Mouse (Mus musculus) cerebellum, adult 9-10 months (tissue): ENCODE measurements around the gene Irak4.

Experiments used
- DNase-seq: peaks from one replicate; pipeline ENCODE4 v3.0.0; 2022

The Irak4 gene

GRCm38 (mm10) chr15:94564909-94565308 lies 21.5 kb downstream of the Irak4 start:
- no peak for DNase-seq

- DNase-seq: no peak
Observed at GRCm38 (mm10) chr15:94565854-94566253, 22.4 kb downstream of the Irak4 start.

- no peak for DNase-seq
Observed at GRCm38 (mm10) chr15:94568496-94569182, 25.2 kb downstream of the Irak4 start.

- no peak for DNase-seq
Observed at GRCm38 (mm10) chr15:94571501-94571900, 28.1 kb downstream of the Irak4 start.

DNA sequence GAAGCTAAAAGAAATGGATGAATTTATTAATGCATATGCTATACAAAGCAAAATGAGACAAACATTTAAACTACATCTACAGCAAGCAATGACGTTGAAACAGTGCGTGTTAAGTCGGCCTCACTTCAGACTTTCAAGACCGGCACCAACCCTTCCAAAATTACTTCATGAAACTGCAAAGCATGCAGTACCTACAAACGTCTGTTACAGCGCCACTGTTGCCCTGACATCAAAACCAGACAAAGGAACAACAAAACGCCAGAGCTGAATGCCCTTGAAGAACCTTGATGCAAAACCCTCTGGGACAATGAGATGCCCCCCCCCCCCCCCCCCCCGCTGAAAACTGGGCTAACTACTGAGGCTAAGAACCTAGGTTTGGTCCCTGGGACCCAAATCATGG lies 29.3 kb downstream of the Irak4 start:
- DNase-seq: no peak

- DNase-seq: no peak
Observed at GRCm38 (mm10) chr15:94574566-94575268, 31.3 kb downstream of the Irak4 start.

- no peak for DNase-seq
Observed at GRCm38 (mm10) chr15:94582000-94582593, 38.7 kb downstream of the Irak4 start.

- no peak for DNase-seq
Observed at GRCm38 (mm10) chr15:94583153-94583552, 39.7 kb downstream of the Irak4 start.

GRCm38 (mm10) chr15:94584738-94585137 lies 41.3 kb downstream of the Irak4 start:
- DNase-seq: no peak

DNA sequence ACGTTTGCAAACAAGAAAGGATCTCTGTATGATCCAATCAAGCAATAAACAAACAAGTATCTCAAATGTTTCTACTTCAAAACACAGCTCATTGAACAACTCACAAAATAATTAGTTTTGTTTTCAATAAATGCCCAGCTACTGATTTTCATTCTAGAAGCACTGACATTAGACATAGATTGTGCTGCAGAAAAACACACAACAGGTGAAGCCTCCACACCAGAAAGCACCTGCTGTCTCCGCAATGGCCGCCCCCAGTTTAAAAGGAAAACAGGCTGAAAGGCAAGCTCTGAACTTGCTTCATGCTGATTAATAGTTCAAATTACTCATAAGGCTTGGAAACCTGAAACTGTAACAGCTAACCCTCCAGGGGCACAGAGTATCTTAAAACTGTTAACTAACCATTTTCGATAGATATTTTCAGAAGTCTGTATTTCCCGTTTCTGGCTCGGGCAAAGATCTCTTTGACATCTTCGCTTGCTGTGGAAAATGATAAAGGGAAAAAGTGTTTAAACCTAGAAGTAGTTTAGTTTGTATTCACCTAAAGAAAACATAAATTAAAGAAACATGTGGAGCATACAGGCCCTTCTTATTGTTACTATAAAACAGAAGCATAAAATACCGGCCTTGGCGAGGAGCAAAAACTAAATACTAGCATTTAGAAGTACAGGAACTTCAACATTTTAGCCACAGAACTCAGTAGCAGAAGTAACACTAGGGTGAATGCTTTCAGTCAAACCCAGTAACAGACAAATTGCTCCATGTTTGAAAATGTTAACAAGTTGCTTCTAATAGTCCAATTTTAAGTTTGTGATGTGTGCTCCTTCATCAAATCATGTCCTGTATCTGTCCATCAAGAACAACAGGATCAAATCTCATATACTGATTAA lies 44.6 kb downstream of the Irak4 start:
- no peak for DNase-seq

DNA sequence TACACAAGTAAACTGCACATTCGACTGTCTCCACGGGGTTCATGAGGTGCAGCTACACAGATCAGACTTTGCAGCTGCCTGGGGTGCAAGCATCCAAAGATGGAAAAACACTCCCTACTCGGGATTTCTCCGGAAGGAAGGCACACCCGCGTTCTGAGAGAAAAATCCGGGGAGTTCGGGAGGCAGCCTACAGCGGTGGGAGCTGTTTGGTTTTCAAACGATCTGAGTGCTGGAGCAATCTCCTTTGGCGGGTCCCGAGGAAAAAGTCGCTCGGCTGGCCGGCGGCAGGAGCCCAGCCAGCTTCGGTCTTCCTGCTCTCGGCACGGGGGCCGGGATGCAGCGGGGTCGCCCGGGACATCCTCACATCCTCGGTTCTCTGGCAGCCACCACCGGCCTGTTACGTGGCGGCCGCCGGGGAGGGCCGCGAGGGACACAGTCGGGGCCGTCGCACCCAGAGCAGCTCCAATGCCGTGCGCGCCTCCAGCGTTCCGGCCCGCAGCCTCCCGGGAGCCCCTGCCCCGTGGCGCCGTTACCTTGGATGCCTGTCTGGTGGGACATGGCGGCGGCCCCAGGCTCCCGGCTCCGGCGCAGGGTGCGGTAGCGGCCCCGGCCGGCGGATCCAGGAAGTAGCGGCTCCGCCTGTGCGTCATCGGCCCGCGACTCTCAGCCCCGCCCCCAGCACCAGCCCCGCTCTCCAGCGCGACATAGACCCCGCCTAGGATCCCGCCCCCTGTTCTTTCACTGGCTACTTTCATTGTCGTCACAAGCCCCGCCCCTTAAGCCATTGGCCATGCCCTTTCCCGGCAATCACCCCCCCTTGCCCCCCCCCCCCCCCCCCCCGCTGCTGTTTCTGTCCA lies 46.0 kb downstream of the Irak4 start, which contains the start of gene Twf1:
Twf1 (minus strand) TSS at position 671 of the 857 bp plus-strand sequence.
- peak; percentile 98 for DNase-seq

- no peak for DNase-seq
Observed at GRCm38 (mm10) chr15:94590083-94590482, 46.6 kb downstream of the Irak4 start.

- DNase-seq: no peak
Observed at GRCm38 (mm10) chr15:94591356-94591755, 47.9 kb downstream of the Irak4 start.

DNA sequence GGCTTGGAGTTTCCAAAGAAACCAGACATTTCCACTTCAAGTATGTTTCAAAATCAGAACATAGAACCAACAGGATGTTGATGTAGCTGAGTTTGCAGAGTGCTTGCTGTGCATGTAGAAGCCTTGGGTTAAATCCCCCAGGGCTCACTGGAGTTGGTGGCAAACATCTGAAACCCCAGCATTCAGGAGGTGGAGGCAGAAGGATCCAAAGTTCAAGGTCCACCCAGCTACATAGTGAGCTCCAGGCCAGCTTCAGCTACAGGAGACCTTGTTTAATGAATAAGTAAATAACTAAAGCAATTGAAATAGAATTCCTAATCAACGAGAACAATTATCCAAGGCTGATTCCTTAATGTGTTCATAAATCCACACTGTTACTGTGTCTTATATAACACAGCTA lies 50.1 kb downstream of the Irak4 start:
- no peak for DNase-seq

DNA sequence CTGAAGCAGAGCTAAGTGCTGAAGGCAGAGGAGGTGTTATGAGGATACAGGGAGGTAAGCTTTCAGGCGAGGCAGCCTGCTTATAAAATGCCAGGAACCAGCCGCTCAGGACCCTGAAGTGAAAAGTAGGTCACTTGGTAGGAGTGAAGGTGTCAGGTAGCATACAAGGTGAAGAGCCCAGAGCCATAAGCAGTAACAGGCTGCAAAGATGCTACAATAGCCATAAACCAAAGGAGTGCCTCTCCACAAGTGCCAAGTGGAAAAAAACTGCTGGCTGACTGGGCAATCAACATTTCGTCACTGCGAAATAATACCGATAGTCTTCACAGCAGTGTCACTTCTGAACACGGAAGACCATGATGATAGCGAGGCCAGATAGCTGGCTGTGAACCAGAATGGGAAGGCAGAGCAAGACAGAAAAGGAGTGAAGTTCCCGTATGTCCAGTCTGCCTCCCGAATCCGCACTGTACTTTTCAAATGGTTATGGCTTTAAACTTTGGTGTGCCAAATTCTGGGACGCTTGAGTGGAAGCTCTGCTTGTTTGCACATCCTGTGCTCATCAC lies 56.8 kb downstream of the Irak4 start:
- no peak for DNase-seq

GRCm38 (mm10) chr15:94601339-94601738 lies 57.9 kb downstream of the Irak4 start:
- DNase-seq: peak; percentile 46

GRCm38 (mm10) chr15:94602441-94602840 lies 59.0 kb downstream of the Irak4 start:
- no peak for DNase-seq

DNA sequence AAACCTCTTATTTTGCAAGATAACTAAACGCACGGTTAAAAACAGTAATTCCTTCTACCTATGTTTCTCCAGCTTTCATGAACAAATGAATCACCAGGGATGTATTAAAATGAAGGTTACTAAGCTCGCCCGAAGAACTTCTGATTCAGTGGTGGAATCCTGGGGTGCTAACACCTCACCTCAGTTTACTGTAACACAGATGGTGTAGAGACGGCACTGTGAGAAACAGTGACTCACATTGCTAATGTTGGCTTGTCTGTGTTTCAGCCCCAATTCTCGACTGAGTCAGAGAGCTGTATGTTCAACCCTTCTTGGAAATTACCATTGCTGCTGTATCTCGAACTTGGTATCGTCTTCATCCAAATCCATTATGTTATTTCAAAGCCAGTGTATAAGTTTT lies 64.3 kb downstream of the Irak4 start:
- DNase-seq: no peak

GRCm38 (mm10) chr15:94616036-94616435 lies 72.6 kb downstream of the Irak4 start:
- DNase-seq: no peak

DNA sequence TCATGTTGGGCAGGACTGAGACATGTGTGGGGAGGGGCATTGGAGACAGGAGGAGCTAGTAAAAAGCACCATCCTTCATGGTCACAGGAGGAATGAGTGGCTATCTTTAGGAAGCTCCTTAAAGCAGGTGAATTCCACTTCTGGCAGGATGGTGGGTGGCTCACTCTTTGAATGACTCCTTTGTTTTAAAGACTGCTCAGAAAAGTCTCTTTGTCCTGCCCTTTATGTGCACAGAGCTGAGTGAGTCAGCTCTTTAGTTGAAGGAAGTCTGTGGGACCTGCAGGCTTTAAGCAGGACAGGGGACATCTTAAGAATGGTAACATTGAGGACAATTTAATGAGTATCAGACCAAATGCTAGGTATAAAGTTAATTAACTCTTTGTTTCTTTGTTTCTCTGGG lies 77.5 kb downstream of the Irak4 start:
- no peak for DNase-seq

DNA sequence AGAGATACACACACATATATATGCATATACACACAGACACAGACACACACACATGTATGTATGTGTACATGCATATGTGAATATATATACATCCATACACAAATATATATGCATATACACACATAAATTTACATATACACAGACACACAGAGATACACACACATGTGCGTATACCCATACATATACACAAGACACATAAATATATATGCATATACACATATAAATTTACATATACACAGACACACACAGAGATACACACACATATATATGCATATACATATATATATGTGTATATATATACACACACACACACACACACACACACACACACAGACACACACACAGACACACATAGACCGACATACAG lies 85.0 kb downstream of the Irak4 start:
- DNase-seq: peak; percentile 26
